Mouse (Mus musculus): ENCODE data around the gene Ctnna2.

Gene Ctnna2

GRCm38 (mm10) chr6:77443906-77444305 is 535.6 kb downstream of the Ctnna2 start:
- in situ Hi-C loops (cut with MboI; ENCODE audit: unreplicated experiment in 2 of 2), result no loop called here

DNA sequence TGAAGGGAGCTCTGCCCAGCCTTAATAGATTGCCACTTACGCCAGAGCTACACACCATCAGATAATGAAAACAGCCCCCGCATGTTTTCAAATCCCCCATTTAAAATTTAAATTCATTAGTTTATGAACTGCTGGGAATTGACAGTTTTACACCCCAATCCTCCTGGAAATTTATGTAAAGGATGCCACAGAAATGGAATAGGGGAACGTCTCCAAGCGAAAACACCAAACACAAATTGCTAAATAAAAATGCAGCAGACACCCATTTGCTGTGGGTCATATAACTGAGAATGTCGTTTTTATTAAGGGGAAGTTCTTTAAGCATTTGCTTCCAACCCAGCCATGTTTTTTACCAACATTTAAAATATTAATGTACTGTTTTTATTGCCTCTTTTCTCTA is 538.4 kb downstream of the Ctnna2 start:
- in situ Hi-C loops (cut with MboI; ENCODE audit: unreplicated experiment in 2 of 2), result no loop called here

DNA sequence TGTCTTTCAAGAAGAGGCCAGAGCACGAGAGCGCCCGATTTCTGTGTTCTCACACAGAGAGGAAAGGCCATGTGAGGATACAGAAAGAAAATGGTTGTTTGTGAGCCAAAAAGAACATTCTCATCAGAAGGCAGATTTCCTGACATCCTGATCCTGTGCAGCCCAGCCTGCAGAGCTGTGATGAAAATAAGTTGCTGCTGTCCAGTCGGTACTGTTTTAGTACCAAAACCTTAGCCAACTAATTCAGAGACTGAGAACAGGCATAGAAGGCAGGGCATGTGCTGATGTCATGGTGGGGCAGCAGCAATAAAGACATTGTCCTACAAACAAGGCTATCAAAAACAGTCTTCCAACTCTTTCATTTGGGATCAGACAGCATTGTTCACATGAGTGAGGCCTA is 549.1 kb downstream of the Ctnna2 start:
- in situ Hi-C loops (cut with MboI; ENCODE audit: unreplicated experiment in 2 of 2), result no loop called here

GRCm38 (mm10) chr6:77425746-77426145 is 553.8 kb downstream of the Ctnna2 start:
- in situ Hi-C loops (cut with MboI; ENCODE audit: unreplicated experiment in 2 of 2), result no loop called here

GRCm38 (mm10) chr6:77424826-77425225 is 554.7 kb downstream of the Ctnna2 start:
- in situ Hi-C loops (cut with MboI; ENCODE audit: unreplicated experiment in 2 of 2), result no loop called here

GRCm38 (mm10) chr6:77421564-77422139 is 557.8 kb downstream of the Ctnna2 start:
- in situ Hi-C loops (cut with MboI; ENCODE audit: unreplicated experiment in 2 of 2), result no loop called here

GRCm38 (mm10) chr6:77416999-77417398 is 562.5 kb downstream of the Ctnna2 start:
- in situ Hi-C loops (cut with MboI; ENCODE audit: unreplicated experiment in 2 of 2), result no loop called here

GRCm38 (mm10) chr6:77413530-77413929 is 566.0 kb downstream of the Ctnna2 start:
- in situ Hi-C loops (cut with MboI; ENCODE audit: unreplicated experiment in 2 of 2), result no loop called here

DNA sequence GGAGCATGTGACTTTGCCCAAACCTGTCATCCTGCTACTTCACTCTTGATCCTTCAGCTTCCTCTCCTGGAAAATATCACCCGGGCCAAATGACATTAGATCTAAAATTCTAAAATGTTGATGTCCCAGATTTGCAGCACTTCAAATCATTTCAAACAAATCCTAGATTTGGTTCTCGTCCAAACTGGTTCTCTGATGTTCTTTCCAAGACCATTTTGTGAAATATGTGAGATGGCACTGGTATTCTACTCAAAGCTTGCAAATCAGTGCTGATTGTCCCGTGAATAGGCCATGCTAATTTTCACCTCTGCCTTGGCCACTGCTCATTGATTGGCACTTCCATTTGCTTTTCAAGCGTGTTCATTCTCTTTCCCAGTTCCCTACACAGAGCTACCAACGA is 571.0 kb downstream of the Ctnna2 start:
- in situ Hi-C loops (cut with MboI; ENCODE audit: unreplicated experiment in 2 of 2), result no loop called here

GRCm38 (mm10) chr6:77400751-77401150 is 578.7 kb downstream of the Ctnna2 start:
- in situ Hi-C loops (cut with MboI; ENCODE audit: unreplicated experiment in 2 of 2), result no loop called here

GRCm38 (mm10) chr6:77391663-77392062 is 587.8 kb downstream of the Ctnna2 start:
- in situ Hi-C loops (cut with MboI; ENCODE audit: unreplicated experiment in 2 of 2), result no loop called here

DNA sequence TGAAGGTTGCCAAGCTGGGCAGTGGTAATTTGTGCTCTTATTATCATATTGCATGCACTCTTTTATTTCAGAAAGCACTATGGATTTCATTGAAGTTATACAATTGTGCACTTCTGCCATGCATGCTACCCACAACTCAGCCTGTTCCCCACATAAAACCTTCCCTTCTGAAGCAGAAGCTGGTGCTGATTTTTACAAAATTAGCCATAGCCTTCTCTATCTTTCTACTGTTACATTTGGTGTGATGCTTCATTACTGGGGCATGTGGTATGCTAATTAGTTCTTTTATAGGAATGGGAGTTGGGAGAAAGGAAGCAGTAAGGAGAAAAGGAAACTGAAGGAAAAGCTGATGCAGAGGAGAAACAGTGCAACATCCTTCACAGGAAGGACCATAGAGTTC is 598.2 kb downstream of the Ctnna2 start:
- in situ Hi-C loops (cut with MboI; ENCODE audit: unreplicated experiment in 2 of 2), result no loop called here

DNA sequence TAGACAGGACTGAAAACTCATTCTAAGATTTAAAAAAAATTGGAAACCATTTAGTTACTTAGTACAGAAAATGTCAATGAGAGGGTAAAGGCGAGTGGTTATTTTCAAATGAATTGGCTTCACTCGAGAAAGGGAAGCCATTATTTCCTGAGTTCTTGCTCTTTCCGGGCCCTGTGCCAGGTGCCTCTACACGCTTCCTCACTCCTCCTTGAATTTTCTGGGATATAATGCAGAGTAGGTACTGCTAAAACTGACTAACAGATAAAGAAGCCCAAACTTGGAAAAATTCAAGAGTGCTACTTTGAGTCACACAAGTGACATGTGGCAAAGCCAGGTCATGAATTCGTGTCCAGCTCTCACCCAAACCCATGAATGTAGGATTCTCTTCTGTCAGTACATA is 606.4 kb downstream of the Ctnna2 start:
- in situ Hi-C loops (cut with MboI; ENCODE audit: unreplicated experiment in 2 of 2), result no loop called here

DNA sequence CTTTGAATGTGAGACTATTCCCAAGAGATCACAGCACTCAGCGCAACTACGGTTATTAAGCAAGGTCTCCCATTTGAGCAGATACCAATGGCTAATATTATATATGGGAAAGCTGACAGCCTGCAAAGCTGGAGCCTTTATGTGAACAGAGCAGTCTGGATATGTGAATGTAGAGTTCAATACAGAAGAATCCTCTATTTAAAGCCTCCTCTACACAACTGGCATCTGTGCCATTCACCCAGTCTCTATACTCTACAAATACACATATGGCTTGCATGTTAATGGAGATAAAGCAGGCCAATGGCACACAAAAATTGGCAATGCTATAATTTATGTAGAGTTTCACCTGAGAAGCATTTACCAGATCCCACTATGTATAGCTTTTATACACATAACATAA is 608.4 kb downstream of the Ctnna2 start:
- in situ Hi-C loops (cut with MboI; ENCODE audit: unreplicated experiment in 2 of 2), result no loop called here

DNA sequence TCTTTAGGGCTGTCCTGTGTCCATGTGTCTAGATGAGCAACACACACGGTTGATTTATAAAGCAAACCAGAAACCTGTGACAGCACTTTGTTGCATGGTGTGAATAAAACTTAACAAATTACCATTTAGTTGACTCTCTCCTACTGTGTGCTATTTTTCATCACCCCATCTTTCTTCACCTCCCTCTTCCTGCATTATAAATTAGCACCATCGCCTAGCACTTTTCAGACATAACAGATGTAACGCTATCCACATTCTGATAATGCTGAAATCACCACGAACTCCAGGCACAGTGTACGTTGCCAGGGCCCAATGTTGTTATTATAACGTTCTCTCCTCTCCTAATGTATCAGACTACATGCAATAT is 621.0 kb downstream of the Ctnna2 start:
- in situ Hi-C loops (cut with MboI; ENCODE audit: unreplicated experiment in 2 of 2), result no loop called here

GRCm38 (mm10) chr6:77357748-77358470 is 621.6 kb downstream of the Ctnna2 start:
- in situ Hi-C loops (cut with MboI; ENCODE audit: unreplicated experiment in 2 of 2), result no loop called here

GRCm38 (mm10) chr6:77354826-77355225 is 624.7 kb downstream of the Ctnna2 start:
- in situ Hi-C loops (cut with MboI; ENCODE audit: unreplicated experiment in 2 of 2), result no loop called here

DNA sequence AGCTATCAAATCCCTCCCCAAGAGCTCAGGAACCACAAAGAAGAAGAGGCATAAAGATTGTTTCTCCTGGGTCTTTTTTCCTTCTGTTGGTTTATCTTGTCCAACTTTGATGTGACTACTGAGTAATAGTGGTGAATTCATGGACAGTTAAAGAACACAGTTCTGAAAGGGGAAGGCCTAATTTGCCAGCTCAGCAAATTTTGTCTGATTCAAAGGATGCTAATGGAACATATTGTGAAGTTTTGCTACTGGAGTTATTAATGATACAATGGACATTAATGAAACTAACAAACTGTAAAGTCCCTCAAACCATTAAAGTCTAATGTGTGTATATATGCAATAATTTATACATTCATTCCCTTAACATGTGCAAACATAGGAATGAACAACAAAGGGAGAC is 635.7 kb downstream of the Ctnna2 start:
- in situ Hi-C loops (cut with MboI; ENCODE audit: unreplicated experiment in 2 of 2), result no loop called here

GRCm38 (mm10) chr6:77335537-77335936 is 644.0 kb downstream of the Ctnna2 start:
- in situ Hi-C loops (cut with MboI; ENCODE audit: unreplicated experiment in 2 of 2), result no loop called here

- in situ Hi-C loops (cut with MboI; ENCODE audit: unreplicated experiment in 2 of 2), result no loop called here
Measured at GRCm38 (mm10) chr6:77324748-77325147, 654.8 kb downstream of the Ctnna2 start.

GRCm38 (mm10) chr6:77324327-77324726 is 655.2 kb downstream of the Ctnna2 start:
- in situ Hi-C loops (cut with MboI; ENCODE audit: unreplicated experiment in 2 of 2), result no loop called here

DNA sequence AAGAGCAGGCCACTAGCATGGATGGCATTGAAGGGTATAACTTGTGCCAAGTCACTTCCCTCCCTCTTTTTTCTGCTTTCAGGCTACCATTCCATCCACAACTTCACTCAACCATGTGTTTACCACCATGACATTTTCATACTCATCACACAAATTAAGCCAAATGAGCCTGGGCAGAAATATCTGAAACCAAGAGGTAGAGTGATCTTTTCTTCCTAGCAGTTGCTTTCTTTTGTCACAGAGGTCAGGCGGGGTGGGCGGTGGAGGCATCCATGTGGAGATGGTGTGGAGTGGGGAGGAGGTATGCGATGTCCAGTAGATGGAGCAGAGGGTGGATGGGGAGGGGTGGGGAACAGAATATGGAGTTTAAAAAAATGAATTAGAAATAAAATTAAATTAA is 672.7 kb downstream of the Ctnna2 start:
- in situ Hi-C loops (cut with MboI; ENCODE audit: unreplicated experiment in 2 of 2), result no loop called here

DNA sequence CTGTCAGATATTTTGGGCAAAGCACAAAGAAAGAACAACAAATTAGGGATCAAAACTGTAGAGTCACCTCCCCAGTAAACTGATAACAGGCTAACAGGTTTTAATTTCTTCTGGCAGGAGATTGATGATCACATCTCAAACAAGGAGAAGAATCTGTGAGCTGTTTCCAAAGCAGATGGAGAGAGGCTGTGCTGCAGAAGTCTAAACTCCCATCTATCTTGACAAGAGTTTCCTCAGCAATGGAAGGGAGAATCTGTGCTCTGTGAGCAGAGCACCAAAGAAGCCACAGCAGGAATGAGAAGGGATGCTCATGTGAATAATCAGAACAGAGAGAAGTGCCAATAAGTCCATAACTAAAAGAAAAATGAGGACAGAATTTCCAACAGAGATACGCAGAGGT is 678.2 kb downstream of the Ctnna2 start:
- in situ Hi-C loops (cut with MboI; ENCODE audit: unreplicated experiment in 2 of 2), result no loop called here

All from v-Abl transformed pro-B cells (cell line).